Mouse (Mus musculus): ENCODE data around the gene Jam3. TPM values are rescaled to one million over a fixed set of nuclear protein-coding genes. Genes with fewer than 3 reads are reported as not detected.
"Not testable (repeated sequence)": the region's sequence is repeated elsewhere in the genome, so short reads cannot be mapped to it uniquely, and the experiment has no call there.

Gene Jam3
- polyA plus RNA-seq, 1 experiment = 2.5 TPM

- TF ChIP-seq CTCF (IDR thresholded peaks at IDR 0.05; ENCODE audit: borderline replicate concordance, control insufficient read depth, extremely low read depth, insufficient read depth, low read length, poor library complexity) = no peak
- no peak for TF ChIP-seq POLR2A (IDR thresholded peaks at IDR 0.05; ENCODE audit: control insufficient read depth, extremely low read depth, insufficient read depth, low read length, poor library complexity)
- Histone ChIP-seq H3K27ac (ENCODE audit: control insufficient read depth, insufficient read depth, low read length) (no peak overlapping the region), H3K36me3 (ENCODE audit: control insufficient read depth, insufficient read depth, low read length) (no peaks in the 10 kb centered on the region), H3K4me1 (replicated peaks; ENCODE audit: control insufficient read depth, insufficient read depth, low read length) (no peaks in the 10 kb centered on the region), H3K27me3 (ENCODE audit: control insufficient read depth, insufficient read depth, low read length) (no peaks in the 10 kb centered on the region), H3K4me3 (ENCODE audit: control insufficient read depth, insufficient read depth, low read length) (no peak overlapping the region)
- DNase-seq = no peak
- WGBS = 91% methylated on average over 5 of the region's 5 CpGs
These were observed 18.9 kb upstream of the Jam3 start for GRCm38 (mm10) chr9:27174079-27174478.

- WGBS = 93% methylated on average over 2 of the region's 2 CpGs
- no peaks in the 10 kb centered on the region for H3K36me3 ChIP-seq (ENCODE audit: control insufficient read depth, insufficient read depth, low read length)
- no peak overlapping the region for H3K4me3 ChIP-seq (ENCODE audit: control insufficient read depth, insufficient read depth, low read length)
- no peak overlapping the region for H3K27ac ChIP-seq (ENCODE audit: control insufficient read depth, insufficient read depth, low read length)
- no peaks in the 10 kb centered on the region for H3K4me1 ChIP-seq (replicated peaks; ENCODE audit: control insufficient read depth, insufficient read depth, low read length)
- no peaks in the 10 kb centered on the region for H3K27me3 ChIP-seq (ENCODE audit: control insufficient read depth, insufficient read depth, low read length)
- TF ChIP-seq POLR2A (IDR thresholded peaks at IDR 0.05; ENCODE audit: control insufficient read depth, extremely low read depth, insufficient read depth, low read length, poor library complexity) (no peak), CTCF (IDR thresholded peaks at IDR 0.05; ENCODE audit: borderline replicate concordance, control insufficient read depth, extremely low read depth, insufficient read depth, low read length, poor library complexity) (no peak)
- DNase-seq = no peak
These were observed 18.4 kb upstream of the Jam3 start for GRCm38 (mm10) chr9:27173646-27174045.

DNA sequence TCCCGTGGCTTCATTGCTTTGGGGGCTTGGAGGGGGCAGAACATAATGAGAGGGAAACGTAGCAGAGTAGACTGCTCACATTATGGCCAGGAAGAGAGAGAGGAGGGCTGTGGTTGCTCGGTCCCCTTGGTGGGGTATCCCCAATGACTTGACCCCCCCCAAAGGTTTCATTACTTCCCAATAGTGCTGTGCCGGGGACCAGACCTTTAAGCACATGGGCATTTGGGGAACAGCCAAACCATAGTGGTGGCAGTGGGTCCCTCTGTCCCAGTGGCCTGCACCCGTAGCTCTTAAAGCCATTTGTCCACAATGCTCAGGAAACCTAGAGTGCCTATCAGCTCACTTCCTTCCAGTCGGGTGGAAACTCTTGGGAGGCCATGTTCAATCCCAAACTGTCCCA is 17.6 kb upstream of the Jam3 start:
- Histone ChIP-seq H3K4me1 (replicated peaks; ENCODE audit: control insufficient read depth, insufficient read depth, low read length) (no peaks in the 10 kb centered on the region), H3K4me3 (ENCODE audit: control insufficient read depth, insufficient read depth, low read length) (no peak overlapping the region), H3K27me3 (ENCODE audit: control insufficient read depth, insufficient read depth, low read length) (no peaks in the 10 kb centered on the region), H3K27ac (ENCODE audit: control insufficient read depth, insufficient read depth, low read length) (no peak overlapping the region), H3K36me3 (ENCODE audit: control insufficient read depth, insufficient read depth, low read length) (no peaks in the 10 kb centered on the region)
- WGBS = 24% methylated on average over 6 of the region's 6 CpGs
- TF ChIP-seq POLR2A (IDR thresholded peaks at IDR 0.05; ENCODE audit: control insufficient read depth, extremely low read depth, insufficient read depth, low read length, poor library complexity) = no peak
- TF ChIP-seq CTCF (IDR thresholded peaks at IDR 0.05; ENCODE audit: borderline replicate concordance, control insufficient read depth, extremely low read depth, insufficient read depth, low read length, poor library complexity) = no peak
- no peak for DNase-seq

GRCm38 (mm10) chr9:27170726-27171125 is 15.5 kb upstream of the Jam3 start:
- no peak for DNase-seq
- no peak overlapping the region for H3K4me3 ChIP-seq (ENCODE audit: control insufficient read depth, insufficient read depth, low read length)
- H3K36me3 ChIP-seq (ENCODE audit: control insufficient read depth, insufficient read depth, low read length) = no peaks in the 10 kb centered on the region
- H3K27ac ChIP-seq (ENCODE audit: control insufficient read depth, insufficient read depth, low read length) = no peak overlapping the region
- TF ChIP-seq CTCF (IDR thresholded peaks at IDR 0.05; ENCODE audit: borderline replicate concordance, control insufficient read depth, extremely low read depth, insufficient read depth, low read length, poor library complexity) (no peak), POLR2A (IDR thresholded peaks at IDR 0.05; ENCODE audit: control insufficient read depth, extremely low read depth, insufficient read depth, low read length, poor library complexity) (no peak)
- no peaks in the 10 kb centered on the region for H3K27me3 ChIP-seq (ENCODE audit: control insufficient read depth, insufficient read depth, low read length)
- WGBS = 90% methylated on average over 3 of the region's 3 CpGs
- no peaks in the 10 kb centered on the region for H3K4me1 ChIP-seq (replicated peaks; ENCODE audit: control insufficient read depth, insufficient read depth, low read length)

DNA sequence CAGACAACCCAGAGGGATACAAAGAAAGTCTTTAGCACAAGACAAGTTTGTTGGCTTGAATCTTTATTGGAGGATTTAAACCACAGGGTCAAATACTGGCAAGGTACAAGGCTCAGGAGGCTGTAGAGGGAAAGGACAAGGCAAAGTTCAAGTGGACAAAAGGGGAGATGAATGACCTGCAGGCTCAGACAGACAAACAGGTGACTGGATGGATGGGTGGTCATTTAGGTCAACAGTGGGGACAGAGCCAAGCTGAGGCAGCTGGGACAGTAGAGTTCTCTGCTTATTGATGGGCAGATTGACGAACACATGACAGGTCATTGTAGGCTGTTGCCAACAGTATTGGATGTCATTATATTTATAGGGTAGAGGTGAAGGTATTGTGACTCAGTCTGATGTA is 11.8 kb upstream of the Jam3 start:
- 98% methylated on average over 1 of the region's 1 CpGs for WGBS
- no peak for DNase-seq
- Histone ChIP-seq H3K4me1 (replicated peaks; ENCODE audit: control insufficient read depth, insufficient read depth, low read length) (no peaks in the 10 kb centered on the region), H3K36me3 (ENCODE audit: control insufficient read depth, insufficient read depth, low read length) (no peaks in the 10 kb centered on the region), H3K27ac (ENCODE audit: control insufficient read depth, insufficient read depth, low read length) (no peak overlapping the region), H3K4me3 (ENCODE audit: control insufficient read depth, insufficient read depth, low read length) (no peak overlapping the region), H3K27me3 (ENCODE audit: control insufficient read depth, insufficient read depth, low read length) (no peaks in the 10 kb centered on the region)
- TF ChIP-seq CTCF (IDR thresholded peaks at IDR 0.05; ENCODE audit: borderline replicate concordance, control insufficient read depth, extremely low read depth, insufficient read depth, low read length, poor library complexity) = no peak
- TF ChIP-seq POLR2A (IDR thresholded peaks at IDR 0.05; ENCODE audit: control insufficient read depth, extremely low read depth, insufficient read depth, low read length, poor library complexity) = no peak

DNA sequence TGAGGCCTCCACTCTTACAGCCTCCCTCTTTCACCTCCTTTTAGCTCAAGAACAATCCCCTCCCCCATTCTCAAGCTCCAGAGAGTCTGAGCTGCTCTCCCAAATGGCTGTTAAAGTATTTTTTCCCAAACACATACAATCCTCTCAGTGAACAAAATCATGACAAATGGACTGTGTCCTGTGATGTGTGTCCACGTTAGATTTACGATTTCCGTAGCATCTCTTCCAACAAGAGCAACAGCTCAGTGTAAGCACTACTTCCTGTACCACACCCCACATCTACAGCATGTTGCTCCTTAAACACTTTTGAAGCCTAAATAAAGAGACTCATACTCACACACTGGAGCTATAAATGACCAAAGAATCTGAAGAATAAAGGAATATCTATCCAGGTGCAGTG is 10.4 kb upstream of the Jam3 start:
- no peaks in the 10 kb centered on the region for H3K4me1 ChIP-seq (replicated peaks; ENCODE audit: control insufficient read depth, insufficient read depth, low read length)
- 92% methylated on average over 3 of the region's 3 CpGs for WGBS
- no peak overlapping the region for H3K4me3 ChIP-seq (ENCODE audit: control insufficient read depth, insufficient read depth, low read length)
- no peak overlapping the region for H3K27ac ChIP-seq (ENCODE audit: control insufficient read depth, insufficient read depth, low read length)
- no peaks in the 10 kb centered on the region for H3K27me3 ChIP-seq (ENCODE audit: control insufficient read depth, insufficient read depth, low read length)
- TF ChIP-seq CTCF (IDR thresholded peaks at IDR 0.05; ENCODE audit: borderline replicate concordance, control insufficient read depth, extremely low read depth, insufficient read depth, low read length, poor library complexity) (no peak), POLR2A (IDR thresholded peaks at IDR 0.05; ENCODE audit: control insufficient read depth, extremely low read depth, insufficient read depth, low read length, poor library complexity) (no peak)
- H3K36me3 ChIP-seq (ENCODE audit: control insufficient read depth, insufficient read depth, low read length) = no peaks in the 10 kb centered on the region
- no peak for DNase-seq

GRCm38 (mm10) chr9:27164957-27165356 is 9.7 kb upstream of the Jam3 start:
- TF ChIP-seq CTCF (IDR thresholded peaks at IDR 0.05; ENCODE audit: borderline replicate concordance, control insufficient read depth, extremely low read depth, insufficient read depth, low read length, poor library complexity) (no peak), POLR2A (IDR thresholded peaks at IDR 0.05; ENCODE audit: control insufficient read depth, extremely low read depth, insufficient read depth, low read length, poor library complexity) (no peak)
- Histone ChIP-seq H3K36me3 (ENCODE audit: control insufficient read depth, insufficient read depth, low read length) (no peaks in the 10 kb centered on the region), H3K4me1 (replicated peaks; ENCODE audit: control insufficient read depth, insufficient read depth, low read length) (no peaks in the 10 kb centered on the region), H3K27me3 (ENCODE audit: control insufficient read depth, insufficient read depth, low read length) (no peaks in the 10 kb centered on the region), H3K27ac (ENCODE audit: control insufficient read depth, insufficient read depth, low read length) (no peak overlapping the region), H3K4me3 (ENCODE audit: control insufficient read depth, insufficient read depth, low read length) (no peak overlapping the region)
- WGBS = 88% methylated on average over 2 of the region's 2 CpGs
- no peak for DNase-seq

DNA sequence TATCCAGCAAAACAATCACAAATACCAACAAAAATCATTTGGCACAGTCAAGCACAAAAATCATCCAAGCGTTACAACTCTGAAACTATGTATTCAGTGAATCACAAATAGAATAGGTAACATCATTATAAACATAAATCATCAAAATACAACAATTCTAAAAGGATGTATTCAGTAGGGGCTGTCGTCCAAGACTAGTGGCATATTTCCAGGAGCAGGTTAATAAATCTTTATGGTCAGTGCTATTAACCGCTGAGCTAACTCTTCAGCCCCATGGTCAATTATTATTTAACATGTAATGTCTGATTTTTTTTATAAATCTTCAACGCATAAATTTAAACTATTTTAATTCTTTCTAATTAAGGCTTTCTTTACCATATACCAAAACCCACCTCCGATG is 8.4 kb upstream of the Jam3 start:
- H3K27me3 ChIP-seq (ENCODE audit: control insufficient read depth, insufficient read depth, low read length); H3K4me1 ChIP-seq (replicated peaks; ENCODE audit: control insufficient read depth, insufficient read depth, low read length); DNase-seq; H3K27ac ChIP-seq (ENCODE audit: control insufficient read depth, insufficient read depth, low read length); H3K36me3 ChIP-seq (ENCODE audit: control insufficient read depth, insufficient read depth, low read length); H3K4me3 ChIP-seq (ENCODE audit: control insufficient read depth, insufficient read depth, low read length): not testable (repeated sequence)
- 92% methylated on average over 5 of the region's 5 CpGs for WGBS
